Mouse (Mus musculus) small intestine, adult 2 months (tissue): ENCODE measurements at regions not wholly inside any gene's neighbourhood (a gene's known extent, or its start where the extent isn't known, plus 50 kb on each side); places are given as distances from the start of the nearest gene placed in this dataset.

ENCODE experiments used
- CTCF ChIP-seq: fragments of 200-500 bp; IDR thresholded peaks from 2 replicates; pipeline ENCODE4 v1.5.1; 2012; ENCODE audit warnings: low read depth, mild to moderate bottlenecking, control low read depth, inconsistent platforms, low read length, moderate library complexity, mixed read lengths; ENCODE audit not compliant: insufficient replicate concordance, insufficient read length; ENCODE audit errors: extremely low read depth
- POLR2A ChIP-seq: fragments of 200-500 bp; IDR thresholded peaks from 2 replicates; pipeline ENCODE4 v1.6.1; 2012; ENCODE audit warnings: low read depth, mild to moderate bottlenecking, control low read depth, inconsistent platforms, low read length, moderate library complexity

DNA sequence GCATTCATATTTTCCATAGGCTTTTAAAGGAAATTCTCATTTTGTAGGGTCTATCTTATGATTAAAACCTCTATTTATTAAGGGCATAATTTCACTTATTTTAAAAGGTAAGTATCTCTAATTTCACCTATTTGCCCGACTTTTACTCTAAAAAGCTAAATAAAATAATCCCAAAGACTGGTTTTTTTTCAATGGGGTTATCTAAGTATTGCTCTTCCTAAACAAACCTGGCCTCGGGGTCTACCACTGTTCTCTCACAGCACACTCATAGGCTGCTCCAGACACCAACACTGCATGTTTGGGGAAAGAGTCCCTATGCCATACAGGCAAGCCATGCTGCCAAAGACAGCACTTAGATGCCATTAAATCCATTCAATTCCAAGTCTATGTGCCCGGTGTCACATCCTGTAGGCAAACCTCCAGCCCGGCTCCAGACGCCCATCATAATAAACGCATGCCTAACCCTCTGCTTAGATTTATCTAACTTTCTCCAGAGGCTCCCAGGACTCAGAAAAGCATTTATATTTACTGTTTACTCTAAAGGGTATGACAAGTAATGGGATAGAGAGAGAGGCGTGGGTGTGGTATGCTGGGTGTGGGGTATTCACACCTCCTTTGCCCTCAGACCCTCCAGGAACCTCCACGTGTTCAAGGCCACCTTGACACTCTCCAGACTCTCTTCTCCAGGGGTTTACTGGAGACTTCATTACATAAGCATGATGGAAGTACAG lies 62.5 kb upstream of the Cpm start:
- no peak for TF ChIP-seq CTCF
- no peak for TF ChIP-seq POLR2A
